Mouse (Mus musculus) B cell, adult 2 months (primary cell): ENCODE measurements around the gene Cwf19l1.

Source experiments
- DNase-seq, 2 experiments: peaks; one replicate each; pipeline ENCODE4 v3.0.0; 2022

Gene Cwf19l1

GRCm38 (mm10) chr19:44110356-44110755 lies 25.3 kb downstream of the Cwf19l1 start:
- DNase-seq, result no peak

- no peak for DNase-seq
These were observed 26.7 kb downstream of the Cwf19l1 start for GRCm38 (mm10) chr19:44108996-44109395.

- no peak for DNase-seq
These were observed 27.8 kb downstream of the Cwf19l1 start for GRCm38 (mm10) chr19:44107661-44108521.

GRCm38 (mm10) chr19:44106831-44107660 lies 28.6 kb downstream of the Cwf19l1 start, which contains the start of gene Chuk:
TSS of gene Chuk (minus strand) at chr19:44107480.
- DNase-seq, result peak; percentile 94 to 95

GRCm38 (mm10) chr19:44104393-44104792 lies 31.3 kb downstream of the Cwf19l1 start:
- DNase-seq, result no peak

- DNase-seq, result no peak
These were observed 32.7 kb downstream of the Cwf19l1 start for GRCm38 (mm10) chr19:44103001-44103400.

GRCm38 (mm10) chr19:44100840-44101239 lies 34.8 kb downstream of the Cwf19l1 start:
- DNase-seq, result no peak

- no peak for DNase-seq
These were observed 49.4 kb downstream of the Cwf19l1 start for GRCm38 (mm10) chr19:44086278-44086677.

- no peak for DNase-seq
These were observed 54.8 kb downstream of the Cwf19l1 start for GRCm38 (mm10) chr19:44080920-44081319.

GRCm38 (mm10) chr19:44080023-44080422 lies 55.7 kb downstream of the Cwf19l1 start:
- no peak for DNase-seq

- no peak for DNase-seq
These were observed 58.7 kb downstream of the Cwf19l1 start for GRCm38 (mm10) chr19:44077024-44077423.

- no peak for DNase-seq
These were observed 59.2 kb downstream of the Cwf19l1 start for GRCm38 (mm10) chr19:44076457-44076856.

GRCm38 (mm10) chr19:44074986-44075385 lies 60.7 kb downstream of the Cwf19l1 start:
- no peak for DNase-seq

GRCm38 (mm10) chr19:44071166-44071565 lies 64.5 kb downstream of the Cwf19l1 start:
- DNase-seq, result no peak

- DNase-seq, result no peak
These were observed 65.8 kb downstream of the Cwf19l1 start for GRCm38 (mm10) chr19:44069914-44070232.

- peak; percentile 87 to 90 for DNase-seq
These were observed 66.4 kb downstream of the Cwf19l1 start, which contains the start of gene Erlin1 for GRCm38 (mm10) chr19:44069121-44069913. TSS of gene Erlin1 (minus strand) at chr19:44069785.

GRCm38 (mm10) chr19:44068232-44068631 lies 67.4 kb downstream of the Cwf19l1 start:
- no peak for DNase-seq

- peak; percentile 51 to 63 for DNase-seq
These were observed 68.2 kb downstream of the Cwf19l1 start for GRCm38 (mm10) chr19:44067323-44068049.

- no peak for DNase-seq
These were observed 70.9 kb downstream of the Cwf19l1 start for GRCm38 (mm10) chr19:44064734-44065133.

- no peak for DNase-seq
These were observed 71.9 kb downstream of the Cwf19l1 start for GRCm38 (mm10) chr19:44063773-44064172.

- no peak for DNase-seq
These were observed 75.5 kb downstream of the Cwf19l1 start for GRCm38 (mm10) chr19:44060226-44060625.
